Mouse (Mus musculus): ENCODE data around the gene Lbr. TPM values are rescaled to one million over a fixed set of nuclear protein-coding genes. Genes with fewer than 3 reads are reported as not detected.

The Lbr gene
- total and polyA plus RNA-seq, 2 experiments = 7.3 to 9.5 TPM

DNA sequence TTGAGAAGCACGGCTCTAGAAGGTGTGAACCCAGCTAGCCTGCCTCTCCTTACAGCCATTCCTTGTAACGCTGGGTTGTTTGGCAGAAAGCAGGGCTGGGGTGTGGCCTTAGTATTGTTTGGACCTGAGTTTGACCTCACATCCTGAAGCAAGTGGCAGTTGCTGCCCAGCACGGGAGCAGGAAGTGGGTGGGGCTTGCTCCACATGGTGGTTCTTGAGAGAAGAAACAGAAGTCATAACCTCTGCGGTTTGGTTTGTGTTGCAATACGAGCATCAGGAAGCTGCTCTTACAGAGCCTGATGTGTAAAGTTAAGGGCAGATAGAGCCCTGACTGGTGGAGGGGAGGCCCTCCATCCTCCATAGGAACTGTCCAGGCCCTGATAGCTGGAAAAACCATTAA, 17.8 kb upstream of the Lbr start:
- WGBS = 18% methylated on average over 5 of the region's 5 CpGs
- Histone ChIP-seq H3K4me1 (ENCODE audit: control insufficient read depth, insufficient read depth, low read length) (no peaks in the 10 kb centered on the region), H3K27ac (replicated peaks; ENCODE audit: insufficient read depth, low read depth, low read length) (peak overlapping the region; percentile 43; the same call in 1 of the 2 replicates), H3K4me3 (ENCODE audit: insufficient read depth, low read depth, low read length) (no peak overlapping the region), H3K36me3 (ENCODE audit: control insufficient read depth, insufficient read depth, low read length) (no peaks in the 10 kb centered on the region), H3K9ac (ENCODE audit: low read depth, low read length) (no peak overlapping the region), H3K79me2 (ENCODE audit: control insufficient read depth, insufficient read depth, low read length) (no peaks in the 10 kb centered on the region), H3K27me3 (ENCODE audit: control insufficient read depth, insufficient read depth, low read length) (no peaks in the 10 kb centered on the region)
- TF ChIP-seq POLR2A (IDR thresholded peaks at IDR 0.05; ENCODE audit: extremely low read depth, insufficient read depth, low read length) (no peak), CTCF (IDR thresholded peaks at IDR 0.05; ENCODE audit: low read depth, low read length) (no peak)
- peak; percentile 65 for DNase-seq (ENCODE audit: extremely low read depth, low read depth, low spot score)

DNA sequence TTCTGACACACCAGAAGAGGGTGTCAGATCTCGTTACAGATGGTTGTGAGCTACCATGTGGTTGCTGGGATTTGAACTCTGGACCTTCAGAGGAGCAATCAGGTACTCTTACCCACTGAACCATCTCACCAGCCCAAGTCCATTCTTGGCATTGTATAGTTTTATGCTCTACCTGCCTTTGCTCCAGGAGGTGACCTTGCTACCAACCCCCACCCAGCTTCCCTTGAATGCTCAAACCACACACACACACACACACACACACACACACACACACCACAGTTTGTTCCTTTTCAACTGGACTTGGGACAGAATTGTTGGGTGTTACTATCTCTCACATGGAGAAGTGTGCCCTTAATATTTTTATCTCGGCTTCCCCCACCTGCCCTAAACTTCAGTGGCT, 13.5 kb upstream of the Lbr start:
- WGBS = 96% methylated on average over 2 of the region's 2 CpGs
- H3K4me3 ChIP-seq (ENCODE audit: insufficient read depth, low read depth, low read length) = no peak overlapping the region
- no peak overlapping the region for H3K27ac ChIP-seq (replicated peaks; ENCODE audit: insufficient read depth, low read depth, low read length)
- TF ChIP-seq CTCF (IDR thresholded peaks at IDR 0.05; ENCODE audit: low read depth, low read length) = no peak
- no peak for TF ChIP-seq POLR2A (IDR thresholded peaks at IDR 0.05; ENCODE audit: extremely low read depth, insufficient read depth, low read length)
- H3K36me3 ChIP-seq (ENCODE audit: control insufficient read depth, insufficient read depth, low read length) = no peaks in the 10 kb centered on the region
- H3K4me1 ChIP-seq (ENCODE audit: control insufficient read depth, insufficient read depth, low read length) = no peaks in the 10 kb centered on the region
- no peak for DNase-seq (ENCODE audit: extremely low read depth, low read depth, low spot score)
- H3K27me3 ChIP-seq (ENCODE audit: control insufficient read depth, insufficient read depth, low read length) = no peaks in the 10 kb centered on the region
- no peak overlapping the region for H3K9ac ChIP-seq (ENCODE audit: low read depth, low read length)
- H3K79me2 ChIP-seq (ENCODE audit: control insufficient read depth, insufficient read depth, low read length) = no peaks in the 10 kb centered on the region

DNA sequence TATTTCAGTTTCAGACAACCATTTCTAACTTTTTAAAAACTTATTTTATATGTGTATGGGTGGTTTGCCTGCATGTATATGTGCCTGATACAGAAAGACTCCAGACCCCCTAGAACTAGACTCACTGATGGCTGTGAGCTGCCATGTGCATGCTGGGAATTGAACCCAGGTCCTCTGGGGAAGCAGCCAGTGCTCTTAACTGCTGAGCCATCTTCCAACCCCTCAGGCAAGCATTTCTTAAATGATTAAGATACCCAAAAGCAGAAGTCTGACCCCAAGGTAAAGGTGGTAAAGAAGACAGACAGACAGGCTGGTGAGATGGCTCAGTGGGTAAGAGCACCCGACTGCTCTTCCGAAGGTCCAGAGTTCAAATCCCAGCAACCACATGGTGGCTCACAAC, 12.0 kb upstream of the Lbr start:
- Histone ChIP-seq H3K4me1 (ENCODE audit: control insufficient read depth, insufficient read depth, low read length) (no peaks in the 10 kb centered on the region), H3K9ac (ENCODE audit: low read depth, low read length) (no peak overlapping the region), H3K36me3 (ENCODE audit: control insufficient read depth, insufficient read depth, low read length) (no peaks in the 10 kb centered on the region), H3K4me3 (ENCODE audit: insufficient read depth, low read depth, low read length) (no peak overlapping the region), H3K27me3 (ENCODE audit: control insufficient read depth, insufficient read depth, low read length) (no peaks in the 10 kb centered on the region), H3K79me2 (ENCODE audit: control insufficient read depth, insufficient read depth, low read length) (no peaks in the 10 kb centered on the region), H3K27ac (replicated peaks; ENCODE audit: insufficient read depth, low read depth, low read length) (no peak overlapping the region)
- no peak for TF ChIP-seq POLR2A (IDR thresholded peaks at IDR 0.05; ENCODE audit: extremely low read depth, insufficient read depth, low read length)
- TF ChIP-seq CTCF (IDR thresholded peaks at IDR 0.05; ENCODE audit: low read depth, low read length) = no peak
- no peak for DNase-seq (ENCODE audit: extremely low read depth, low read depth, low spot score)
- 92% methylated on average over 2 of the region's 2 CpGs for WGBS

DNA sequence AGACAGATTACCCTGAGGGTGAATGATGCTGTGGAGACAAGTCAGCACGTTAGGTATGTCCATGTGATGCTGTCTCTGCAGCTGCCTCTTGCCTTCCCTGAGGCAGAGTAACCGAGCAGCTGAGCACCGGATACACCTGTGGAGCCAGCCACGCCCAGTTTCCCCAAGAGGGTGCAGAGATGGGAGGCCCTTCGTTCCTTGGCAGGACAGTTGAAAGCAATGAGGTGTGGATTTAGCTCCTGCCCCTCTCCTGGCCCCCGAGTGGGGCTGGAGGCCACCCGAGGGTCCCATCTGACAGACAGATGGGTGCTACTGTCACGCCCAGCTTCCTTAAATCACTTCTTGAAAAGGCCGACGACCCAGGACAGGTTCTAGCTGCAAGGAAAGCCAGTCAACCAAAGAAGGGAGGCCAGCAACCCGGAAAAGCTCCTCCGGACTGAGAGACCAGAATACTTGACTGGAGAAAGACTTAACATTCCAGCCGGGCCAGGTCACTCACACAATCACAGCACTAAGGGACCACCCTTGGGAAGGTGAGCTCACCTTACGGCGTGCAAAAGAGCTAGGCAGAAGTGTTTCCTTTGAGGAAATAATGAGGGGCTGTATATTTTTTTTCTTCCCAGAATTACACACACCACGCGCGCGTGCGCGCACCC, 10.4 kb upstream of the Lbr start:
- 18% methylated on average over 18 of the region's 21 CpGs for WGBS

DNA sequence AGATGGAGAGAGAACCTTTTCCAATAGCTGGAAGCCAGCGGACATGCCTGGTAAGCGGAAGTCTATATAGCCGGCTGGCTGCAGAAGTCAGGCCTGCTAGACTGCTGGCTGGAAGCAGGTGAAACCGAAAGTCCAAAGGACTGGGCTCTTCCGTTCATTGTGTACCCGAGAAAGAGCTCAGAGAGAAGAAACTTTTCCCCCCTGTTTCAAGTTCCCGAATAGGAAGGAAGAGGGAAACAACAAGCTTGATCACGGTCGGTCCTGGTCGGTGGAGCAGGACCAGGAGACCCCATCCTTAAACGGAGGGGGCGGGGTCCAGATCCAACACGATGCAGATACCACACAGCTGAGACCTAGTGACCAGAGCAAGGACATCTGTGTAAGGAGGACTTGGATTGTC, 9.6 kb upstream of the Lbr start:
- TF ChIP-seq CTCF (IDR thresholded peaks at IDR 0.05; ENCODE audit: low read depth, low read length) = no peak
- no peak for TF ChIP-seq POLR2A (IDR thresholded peaks at IDR 0.05; ENCODE audit: extremely low read depth, insufficient read depth, low read length)
- H3K4me3 ChIP-seq (ENCODE audit: insufficient read depth, low read depth, low read length) = peak overlapping the region; percentile 51
- H3K79me2 ChIP-seq (ENCODE audit: control insufficient read depth, insufficient read depth, low read length) = no peaks in the 10 kb centered on the region
- H3K4me1 ChIP-seq (ENCODE audit: control insufficient read depth, insufficient read depth, low read length) = no peaks in the 10 kb centered on the region
- peak; percentile 38 for DNase-seq (ENCODE audit: extremely low read depth, low read depth, low spot score)
- 32% methylated on average over 13 of the region's 13 CpGs for WGBS
- H3K9ac ChIP-seq (ENCODE audit: low read depth, low read length) = peak overlapping the region; percentile 65
- no peaks in the 10 kb centered on the region for H3K36me3 ChIP-seq (ENCODE audit: control insufficient read depth, insufficient read depth, low read length)
- peak overlapping the region; percentile 63; the same call in 1 of the 2 replicates for H3K27ac ChIP-seq (replicated peaks; ENCODE audit: insufficient read depth, low read depth, low read length)
- no peaks in the 10 kb centered on the region for H3K27me3 ChIP-seq (ENCODE audit: control insufficient read depth, insufficient read depth, low read length)

More for the DNA sequence above, 10.4 kb upstream of the Lbr start:
- Histone ChIP-seq H3K27ac (replicated peaks; ENCODE audit: insufficient read depth, low read depth, low read length) (no peak overlapping the region), H3K9ac (ENCODE audit: low read depth, low read length) (peak overlapping the region; percentile 1; the same call in 1 of the 2 replicates), H3K27me3 (ENCODE audit: control insufficient read depth, insufficient read depth, low read length) (no peaks in the 10 kb centered on the region), H3K79me2 (ENCODE audit: control insufficient read depth, insufficient read depth, low read length) (no peaks in the 10 kb centered on the region), H3K4me3 (ENCODE audit: insufficient read depth, low read depth, low read length) (peak overlapping the region; percentile 15; the same call in 1 of the 2 replicates), H3K36me3 (ENCODE audit: control insufficient read depth, insufficient read depth, low read length) (no peaks in the 10 kb centered on the region), H3K4me1 (ENCODE audit: control insufficient read depth, insufficient read depth, low read length) (no peaks in the 10 kb centered on the region)
- no peak for TF ChIP-seq POLR2A (IDR thresholded peaks at IDR 0.05; ENCODE audit: extremely low read depth, insufficient read depth, low read length)
- no peak for TF ChIP-seq CTCF (IDR thresholded peaks at IDR 0.05; ENCODE audit: low read depth, low read length)
- no peak for DNase-seq (ENCODE audit: extremely low read depth, low read depth, low spot score)

Measured in liver, adult 2 months (tissue).